Mouse (Mus musculus) G1E (cell line): Measurements from ENCODE around the gene Axdnd1.

Experiments used
- CTCF ChIP-seq: IDR thresholded peaks from 2 replicates; pipeline ENCODE4 v1.5.1; 2012; ENCODE audit warnings: low read depth, low read length, inconsistent platforms, mixed read lengths
- GATA1 ChIP-seq: IDR thresholded peaks from 2 replicates; pipeline ENCODE4 v1.6.1; 2012; ENCODE audit warnings: borderline replicate concordance, low read length, inconsistent platforms, mixed read lengths
- TAL1 ChIP-seq: conservative IDR thresholded peaks from 2 replicates; pipeline ENCODE4 v1.6.1; 2012; ENCODE audit warnings: low read depth, low read length, inconsistent platforms, mixed read lengths

DNA sequence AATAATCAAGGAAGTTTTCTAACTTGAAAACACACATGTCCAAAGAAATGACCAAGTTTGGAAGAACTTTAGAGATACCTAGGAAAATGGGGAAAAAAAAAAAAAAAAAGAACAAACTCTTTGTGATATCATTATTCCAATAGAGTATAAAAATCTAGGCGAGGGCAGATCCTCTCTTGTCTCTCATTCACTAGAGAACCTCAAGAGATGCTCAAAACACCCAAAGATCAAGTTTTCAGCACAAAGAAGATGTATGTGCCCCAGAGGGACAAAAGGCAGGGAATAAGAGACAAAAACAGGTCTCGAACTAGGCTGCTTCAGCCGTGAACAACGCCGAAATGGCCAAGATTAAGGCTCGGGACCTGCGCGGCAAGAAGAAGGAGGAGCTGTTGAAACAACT, 55.2 kb downstream of the Axdnd1 start, which contains the start of gene Gm2000:
- no peak for TF ChIP-seq TAL1
- TF ChIP-seq CTCF: no peak
- TF ChIP-seq GATA1: no peak
